Mouse (Mus musculus): ENCODE data around the gene Cfap157.

- TF ChIP-seq POLR2A (IDR thresholded peaks at IDR 0.05; ENCODE audit: insufficient read depth, low read depth, low read length) (no peak), CTCF (IDR thresholded peaks at IDR 0.05) (no peak)
Measured at GRCm38 (mm10) chr2:32744272-32744982, 39.8 kb downstream of the Cfap157 start.

All from heart, adult 2 months (tissue).